In the genomic region with DNA sequence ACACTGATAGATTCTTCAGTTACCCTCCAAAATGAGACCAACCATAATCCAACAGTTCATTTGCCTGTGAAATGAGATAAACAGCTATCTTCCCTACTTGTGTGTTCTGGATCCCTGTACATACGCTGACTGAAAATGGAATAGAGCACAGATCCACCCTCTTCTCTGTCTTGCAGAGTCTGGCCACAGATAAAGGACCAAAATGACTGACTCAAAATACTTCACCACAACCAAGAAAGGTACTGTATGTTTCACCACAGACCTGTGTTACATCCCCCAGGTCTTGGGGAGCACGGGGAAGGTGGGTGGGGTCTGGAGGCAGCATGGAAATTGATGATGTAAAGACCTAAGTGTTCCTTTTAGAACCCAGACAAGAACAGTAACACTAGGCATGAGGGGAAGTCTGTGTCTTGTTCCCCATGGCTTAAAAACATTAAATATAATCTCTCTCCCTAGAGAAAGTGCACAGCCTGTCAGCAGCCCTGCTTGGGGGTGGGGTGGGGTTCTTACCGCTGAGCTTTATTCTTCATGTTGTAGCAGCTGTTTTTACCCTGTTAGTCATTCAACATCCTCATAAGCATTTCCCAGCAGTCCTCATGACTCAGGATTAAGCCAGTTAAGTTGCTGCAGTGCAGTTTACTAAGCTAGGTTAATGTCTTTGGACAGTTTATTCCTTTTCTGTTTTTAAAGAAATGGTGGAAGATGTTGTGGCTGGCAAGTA, we compare ENCODE assay signal across 16 mouse cellular contexts. TPM values are rescaled to one million over a fixed set of nuclear protein-coding genes. Genes with fewer than 3 reads are reported as not detected.
DNase-seq lines count a peak whose midpoint lies in the region; ATAC-seq and TF ChIP-seq lines count a peak whose summit lies in the region.
"Had no signal": no experiment of that assay in that cellular context is flagged by ENCODE, and none has a peak within 500 bp of the region (broad histone marks: within the 10 kb centered on the region; RNA-seq: fewer than 3 reads in every experiment).

No protein-coding gene starts in this region.

- TF ChIP-seq POLR2A in liver, adult 2 months (IDR thresholded peaks at IDR 0.05; ENCODE audit: extremely low read depth, insufficient read depth, low read length), result no peak

- H3K27me3 ChIP-seq in liver, adult 2 months (ENCODE audit: control insufficient read depth, insufficient read depth, low read length), result no peaks in the 10 kb centered on the region
- H3K27me3 ChIP-seq in stomach, embryonic 15.5 days (replicated peaks), result no peaks in the 10 kb centered on the region
- H3K27me3 ChIP-seq: embryonic facial prominence, embryonic 15.5 days; limb, embryonic 15.5 days; neural tube, embryonic 15.5 days had no signal

- peak; percentile 78; the same call in 1 of the 2 replicates for ATAC-seq in stomach, embryonic 15.5 days (ENCODE audit: insufficient read depth, low FRiP score, low read depth)

- no peak overlapping the region for H3K9ac ChIP-seq in liver, adult 2 months (ENCODE audit: low read depth, low read length)
- no peak overlapping the region for H3K9ac ChIP-seq in stomach, embryonic 15.5 days
- H3K9ac ChIP-seq: embryonic facial prominence, embryonic 15.5 days; hindbrain, embryonic 14.5 days; limb, embryonic 15.5 days; neural tube, embryonic 15.5 days had no signal

- DNase-seq in frontal cortex, adult 2 months (ENCODE audit: extremely low spot score in 1 of 2, low spot score in 1 of 2), result peak; percentile 29 to 58
- no peak for DNase-seq in frontal cortex, postnatal 25 days (ENCODE audit: low spot score in 2 of 2)
- peak; percentile 25 for DNase-seq in spleen, adult 12 weeks (ENCODE audit: low spot score)
- no peak for DNase-seq in spleen, adult 18-20 months
- no peak for DNase-seq in liver, adult 2 months (ENCODE audit: extremely low read depth, low read depth, low spot score)
- DNase-seq in lung, adult 18-20 months, result no peak
- DNase-seq in adrenal gland, postnatal 4 days (ENCODE audit: low spot score in 2 of 2), result no peak
- DNase-seq: B cell, adult 2 months; cerebellum, adult 11 months; gastrocnemius, postnatal 25 days; midbrain, embryonic 14.5 days had no signal

- peaks cover 22% of the 10 kb centered on the region for H3K36me3 ChIP-seq in liver, adult 2 months (ENCODE audit: control insufficient read depth, insufficient read depth, low read length)
- H3K36me3 ChIP-seq in stomach, embryonic 15.5 days, result peaks cover 4% of the 10 kb centered on the region; the same call in 1 of the 2 replicates

- no peak overlapping the region for H3K4me3 ChIP-seq in liver, adult 2 months (ENCODE audit: insufficient read depth, low read depth, low read length)
- H3K4me3 ChIP-seq in stomach, embryonic 15.5 days (replicated peaks), result no peak overlapping the region
- H3K4me3 ChIP-seq: embryonic facial prominence, embryonic 15.5 days; limb, embryonic 15.5 days; neural tube, embryonic 15.5 days had no signal

- H3K4me2 ChIP-seq in stomach, embryonic 15.5 days, result no peak overlapping the region
- H3K4me2 ChIP-seq: embryonic facial prominence, embryonic 15.5 days; hindbrain, embryonic 14.5 days; limb, embryonic 15.5 days; neural tube, embryonic 15.5 days had no signal

- H3K27ac ChIP-seq in liver, adult 2 months (replicated peaks; ENCODE audit: insufficient read depth, low read depth, low read length), result 0 out of 2 replicates have a peak overlapping the region, but pooled peaks have one; percentile 27
- H3K27ac ChIP-seq in stomach, embryonic 15.5 days, result no peak overlapping the region
- H3K27ac ChIP-seq: embryonic facial prominence, embryonic 15.5 days; hindbrain, embryonic 14.5 days; limb, embryonic 15.5 days; neural tube, embryonic 15.5 days had no signal

- peaks cover 2% of the 10 kb centered on the region for H3K4me1 ChIP-seq in liver, adult 2 months (ENCODE audit: control insufficient read depth, insufficient read depth, low read length)
- peaks cover 3% of the 10 kb centered on the region; the same call in 1 of the 2 replicates for H3K4me1 ChIP-seq in stomach, embryonic 15.5 days
- H3K4me1 ChIP-seq: neural tube, embryonic 15.5 days had no signal

- H3K79me2 ChIP-seq in liver, adult 2 months (ENCODE audit: control insufficient read depth, insufficient read depth, low read length), result no peaks in the 10 kb centered on the region; the same call in 1 of the 2 replicates

- no peak for TF ChIP-seq CTCF in liver, adult 2 months (IDR thresholded peaks at IDR 0.05; ENCODE audit: low read depth, low read length)

- 78% methylated on average over 3 of the region's 3 CpGs for WGBS in liver, adult 2 months
- 75% methylated on average over 3 of the region's 3 CpGs for WGBS in stomach, embryonic 15.5 days

- H3K9me3 ChIP-seq in stomach, embryonic 15.5 days, result no peaks in the 10 kb centered on the region
- H3K9me3 ChIP-seq: embryonic facial prominence, embryonic 15.5 days; limb, embryonic 15.5 days; neural tube, embryonic 15.5 days had no signal

RNA-seq across cellular contexts. Expression of a gene that starts 22.9 kb away (rescaled TPM):
- 150 and 165 TPM in 2 replicates for polyA plus RNA-seq in frontal cortex, adult 2 months (2012; rRNA removed)
- total RNA-seq in liver, adult 2 months (2014; rRNA removed), result 30.1 and 41.2 TPM in 2 replicates
- 46.7 and 48.8 TPM in 2 replicates for polyA plus RNA-seq in liver, adult 2 months (2012; rRNA removed)
- polyA plus RNA-seq in stomach, embryonic 15.5 days (2015; fragmentation: Nextera tagmentation; extraction: Ambion mirVana), result 57.5 and 60.2 TPM in 2 replicates
- total RNA-seq in adrenal gland, postnatal 4 days (2021), result 10 to 100 TPM; 69.9 to 78.3 TPM

RNA-seq across cellular contexts. Expression of a gene that starts 48.4 kb away (rescaled TPM):
- 78.9 and 79.5 TPM in 2 replicates for polyA plus RNA-seq in frontal cortex, adult 2 months (2012; rRNA removed)
- total RNA-seq in liver, adult 2 months (2014; rRNA removed), result not detected in 2 replicates
- polyA plus RNA-seq in liver, adult 2 months (2012; rRNA removed), result 0.26 TPM in 1 of 2 replicates, not detected in the other
- 0.71 and 1.3 TPM in 2 replicates for polyA plus RNA-seq in stomach, embryonic 15.5 days (2015; fragmentation: Nextera tagmentation; extraction: Ambion mirVana)
- 1 to 10 TPM in 1 of 2 experiments, under 1 TPM in 1; 0.65 to 1.2 TPM for total RNA-seq in adrenal gland, postnatal 4 days (2021)
- total RNA-seq: gastrocnemius, postnatal 25 days had no signal

RNA-seq across cellular contexts. Expression of a gene that starts 55.6 kb away (rescaled TPM):
- polyA plus RNA-seq in frontal cortex, adult 2 months (2012; rRNA removed), result 89.1 and 98.7 TPM in 2 replicates
- 3.1 and 7.3 TPM in 2 replicates for total RNA-seq in liver, adult 2 months (2014; rRNA removed)
- polyA plus RNA-seq in liver, adult 2 months (2012; rRNA removed), result 25.4 and 25.8 TPM in 2 replicates
- polyA plus RNA-seq in stomach, embryonic 15.5 days (2015; fragmentation: Nextera tagmentation; extraction: Ambion mirVana), result 26.3 and 28.9 TPM in 2 replicates
- 10 to 100 TPM; 39.2 to 39.8 TPM for total RNA-seq in adrenal gland, postnatal 4 days (2021)

Comparison
In these comparisons a context has a peak if more than half of its experiments do, and no peak if none do; other contexts are left out.
1. DNase-seq: peak in frontal cortex, adult 2 months (2 of 2) and spleen, adult 12 weeks (single experiment); none in frontal cortex, postnatal 25 days (0 of 2), spleen, adult 18-20 months (0 of 2), liver, adult 2 months (single experiment), lung, adult 18-20 months (0 of 2) and adrenal gland, postnatal 4 days (0 of 2).
2. RNA of a gene that starts 48.4 kb away (polyA plus RNA-seq): 78.9 to 79.5 TPM in frontal cortex, adult 2 months; 0.71 to 1.3 TPM in stomach, embryonic 15.5 days and 0.26 TPM in liver, adult 2 months; every median in the first group is over 10 times any median in the second.